Mouse (Mus musculus): ENCODE measurements at regions not wholly inside any gene's neighbourhood (a gene's known extent, or its start where the extent isn't known, plus 50 kb on each side); places are given as distances from the start of the nearest gene placed in this dataset.

DNA sequence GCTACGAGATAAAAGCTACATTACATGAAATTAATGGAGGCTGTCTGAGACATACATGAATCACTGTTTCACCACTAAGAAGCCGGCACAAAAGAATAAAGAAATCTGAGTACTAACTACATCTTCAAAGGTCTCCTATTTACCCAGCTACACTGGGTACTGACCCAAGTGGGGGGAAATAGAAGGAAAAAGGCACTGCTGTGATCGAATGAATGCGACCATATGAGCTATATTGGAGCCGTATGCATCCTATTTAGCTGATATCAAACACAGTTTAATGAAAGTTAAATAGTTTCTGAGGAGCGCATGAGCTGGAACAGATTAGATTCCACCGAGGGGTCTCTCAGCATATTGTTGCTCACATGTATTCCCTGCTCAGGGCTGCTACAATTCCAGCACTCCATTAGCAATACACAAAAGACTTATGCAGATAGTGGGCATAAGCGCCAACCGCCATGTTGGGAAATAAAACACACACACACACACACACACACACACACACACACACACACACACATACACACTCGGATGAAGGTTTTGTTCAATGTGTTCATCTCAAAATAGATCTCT, 905.3 kb downstream of the Bcl11a start:
- in situ Hi-C loops (cut with MboI; ENCODE audit: low sequenced_read_pairs in 2 of 2, unreplicated experiment in 2 of 2), result no loop called here
- Histone ChIP-seq H3K9me3 (ENCODE audit: control insufficient read depth, insufficient read depth, low read depth, low read length) (no peaks in the 10 kb centered on the region), H3K36me3 (ENCODE audit: control insufficient read depth, insufficient read depth, low read length, poor library complexity, severe bottlenecking) (no peaks in the 10 kb centered on the region), H3K4me1 (ENCODE audit: control insufficient read depth in 2 of 2, insufficient read depth in 2 of 2, low read length in 2 of 2, poor library complexity in 1 of 2) (no peaks in the 10 kb centered on the region), H3K9ac (ENCODE audit: insufficient read depth, low read depth, low read length, poor library complexity, severe bottlenecking) (no peak overlapping the region), H3K4me3 (ENCODE audit: insufficient read depth in 1 of 2, low read depth in 1 of 2, low read length in 2 of 2, poor library complexity in 1 of 2, severe bottlenecking in 1 of 2) (no peak overlapping the region), H3K27ac (ENCODE audit: insufficient read depth, low read depth, low read length, poor library complexity, severe bottlenecking) (no peak overlapping the region)
- DNase-seq (ENCODE audit: low read depth, low spot score), result no peak
- no peak for TF ChIP-seq ZC3H11A (IDR thresholded peaks at IDR 0.05; ENCODE audit: borderline replicate concordance, low read depth, low read length)
- TF ChIP-seq ZNF384 (IDR thresholded peaks at IDR 0.05; ENCODE audit: low read depth, low read length), result no peak
- TF ChIP-seq HCFC1 (IDR thresholded peaks at IDR 0.05; ENCODE audit: borderline replicate concordance, insufficient read depth, low read length), result no peak
- no peak for TF ChIP-seq MAFK (IDR thresholded peaks at IDR 0.05; ENCODE audit: insufficient read depth, low read depth, low read length)
- TF ChIP-seq CHD2 (IDR thresholded peaks at IDR 0.05; ENCODE audit: low read depth, low read length), result no peak

DNA sequence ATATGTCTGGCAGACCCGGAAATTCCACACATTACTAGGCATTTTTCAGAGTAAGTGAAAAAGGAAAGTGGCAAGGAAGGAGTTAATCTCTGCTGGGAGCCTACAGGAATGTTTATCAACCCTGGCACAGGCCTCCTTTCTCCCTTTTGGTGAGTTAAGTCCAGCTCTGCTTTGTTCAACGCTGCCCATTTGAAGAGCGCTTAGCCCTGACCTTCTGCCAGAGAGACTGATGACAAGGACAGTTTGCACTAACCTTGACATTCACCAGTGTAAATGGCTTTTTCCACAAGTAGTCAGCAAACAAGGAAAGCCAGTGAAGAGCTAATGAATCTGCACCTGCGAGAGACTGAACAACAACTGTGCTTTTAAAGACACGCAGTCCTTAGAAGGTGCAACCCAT, 927.6 kb downstream of the Bcl11a start:
- H3K4me3 ChIP-seq (ENCODE audit: insufficient read depth in 1 of 2, low read depth in 1 of 2, low read length in 2 of 2, poor library complexity in 1 of 2, severe bottlenecking in 1 of 2), result no peak overlapping the region
- H3K9ac ChIP-seq (ENCODE audit: insufficient read depth, low read depth, low read length, poor library complexity, severe bottlenecking), result no peak overlapping the region
- no peaks in the 10 kb centered on the region for H3K4me1 ChIP-seq (ENCODE audit: control insufficient read depth in 2 of 2, insufficient read depth in 2 of 2, low read length in 2 of 2, poor library complexity in 1 of 2)
- H3K9me3 ChIP-seq (ENCODE audit: control insufficient read depth, insufficient read depth, low read depth, low read length), result no peaks in the 10 kb centered on the region
- in situ Hi-C loops (cut with MboI; ENCODE audit: low sequenced_read_pairs in 2 of 2, unreplicated experiment in 2 of 2), result no loop called here
- TF ChIP-seq CHD2 (IDR thresholded peaks at IDR 0.05; ENCODE audit: low read depth, low read length) (no peak), ZC3H11A (IDR thresholded peaks at IDR 0.05; ENCODE audit: borderline replicate concordance, low read depth, low read length) (no peak), ZNF384 (IDR thresholded peaks at IDR 0.05; ENCODE audit: low read depth, low read length) (no peak), MAFK (IDR thresholded peaks at IDR 0.05; ENCODE audit: insufficient read depth, low read depth, low read length) (no peak), HCFC1 (IDR thresholded peaks at IDR 0.05; ENCODE audit: borderline replicate concordance, insufficient read depth, low read length) (no peak)
- H3K36me3 ChIP-seq (ENCODE audit: control insufficient read depth, insufficient read depth, low read length, poor library complexity, severe bottlenecking), result no peaks in the 10 kb centered on the region
- DNase-seq (ENCODE audit: low read depth, low spot score), result no peak
- no peak overlapping the region for H3K27ac ChIP-seq (ENCODE audit: insufficient read depth, low read depth, low read length, poor library complexity, severe bottlenecking)

DNA sequence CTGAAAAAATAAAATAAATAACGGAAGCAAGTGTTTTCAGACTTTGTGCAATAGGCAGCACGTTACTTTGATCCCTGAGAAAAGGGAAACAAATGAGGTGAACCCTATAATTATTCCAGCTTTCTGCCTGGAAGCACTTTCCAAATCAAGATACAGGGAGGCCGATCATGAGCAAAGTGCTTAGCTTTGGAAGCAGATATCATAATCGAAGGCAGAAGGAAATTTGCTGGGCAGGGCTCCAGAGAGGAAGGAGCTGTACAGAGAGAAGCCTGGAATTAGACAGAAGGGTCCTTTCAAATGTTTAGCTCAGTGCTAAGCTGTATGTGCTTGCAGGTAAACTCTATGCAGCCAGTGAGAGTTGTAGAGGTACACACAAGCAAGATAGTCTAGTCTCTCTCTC, 948.9 kb downstream of the Bcl11a start:
- no peak overlapping the region for H3K9ac ChIP-seq (ENCODE audit: insufficient read depth, low read depth, low read length, poor library complexity, severe bottlenecking)
- in situ Hi-C loops (cut with MboI; ENCODE audit: low sequenced_read_pairs in 2 of 2, unreplicated experiment in 2 of 2), result no loop called here
- no peak for DNase-seq (ENCODE audit: low read depth, low spot score)

DNA sequence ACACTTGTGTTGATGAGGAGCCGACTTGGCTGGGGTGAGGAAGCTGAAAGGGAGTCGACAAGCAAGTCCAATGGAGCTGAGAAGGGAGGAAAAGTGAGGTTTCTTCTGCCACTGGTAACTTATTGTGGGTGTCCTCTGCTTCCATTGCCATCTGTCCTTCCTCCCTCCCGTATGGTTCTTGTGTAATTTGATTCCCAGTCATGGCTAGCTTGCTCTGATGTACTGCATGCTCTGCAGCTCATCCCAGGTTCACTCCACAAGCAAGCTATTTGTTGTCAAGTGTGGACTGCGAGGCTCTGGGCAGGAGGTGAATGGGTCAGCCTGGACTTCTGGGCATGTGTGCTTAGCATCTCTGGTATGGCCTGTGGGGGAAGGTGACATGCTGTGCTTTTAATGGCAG, 963.1 kb downstream of the Bcl11a start:
- no peak for TF ChIP-seq ZNF384 (IDR thresholded peaks at IDR 0.05; ENCODE audit: low read depth, low read length)
- TF ChIP-seq ZC3H11A (IDR thresholded peaks at IDR 0.05; ENCODE audit: borderline replicate concordance, low read depth, low read length), result no peak
- TF ChIP-seq MAFK (IDR thresholded peaks at IDR 0.05; ENCODE audit: insufficient read depth, low read depth, low read length), result no peak
- TF ChIP-seq HCFC1 (IDR thresholded peaks at IDR 0.05; ENCODE audit: borderline replicate concordance, insufficient read depth, low read length), result no peak
- no peak for TF ChIP-seq CHD2 (IDR thresholded peaks at IDR 0.05; ENCODE audit: low read depth, low read length)
- H3K9me3 ChIP-seq (ENCODE audit: control insufficient read depth, insufficient read depth, low read depth, low read length), result no peaks in the 10 kb centered on the region
- H3K9ac ChIP-seq (ENCODE audit: insufficient read depth, low read depth, low read length, poor library complexity, severe bottlenecking), result no peak overlapping the region
- no peak for DNase-seq (ENCODE audit: low read depth, low spot score)
- H3K36me3 ChIP-seq (ENCODE audit: control insufficient read depth, insufficient read depth, low read length, poor library complexity, severe bottlenecking), result no peaks in the 10 kb centered on the region
- no peaks in the 10 kb centered on the region for H3K4me1 ChIP-seq (ENCODE audit: control insufficient read depth in 2 of 2, insufficient read depth in 2 of 2, low read length in 2 of 2, poor library complexity in 1 of 2)
- no peak overlapping the region for H3K4me3 ChIP-seq (ENCODE audit: insufficient read depth in 1 of 2, low read depth in 1 of 2, low read length in 2 of 2, poor library complexity in 1 of 2, severe bottlenecking in 1 of 2)
- in situ Hi-C loops (cut with MboI; ENCODE audit: low sequenced_read_pairs in 2 of 2, unreplicated experiment in 2 of 2), result no loop called here
- H3K27ac ChIP-seq (ENCODE audit: insufficient read depth, low read depth, low read length, poor library complexity, severe bottlenecking), result no peak overlapping the region

More for the DNA sequence above, 948.9 kb downstream of the Bcl11a start:
- Histone ChIP-seq H3K4me1 (ENCODE audit: control insufficient read depth in 2 of 2, insufficient read depth in 2 of 2, low read length in 2 of 2, poor library complexity in 1 of 2) (no peaks in the 10 kb centered on the region), H3K27ac (ENCODE audit: insufficient read depth, low read depth, low read length, poor library complexity, severe bottlenecking) (no peak overlapping the region), H3K36me3 (ENCODE audit: control insufficient read depth, insufficient read depth, low read length, poor library complexity, severe bottlenecking) (no peaks in the 10 kb centered on the region), H3K9me3 (ENCODE audit: control insufficient read depth, insufficient read depth, low read depth, low read length) (no peaks in the 10 kb centered on the region), H3K4me3 (ENCODE audit: insufficient read depth in 1 of 2, low read depth in 1 of 2, low read length in 2 of 2, poor library complexity in 1 of 2, severe bottlenecking in 1 of 2) (no peak overlapping the region)
- TF ChIP-seq HCFC1 (IDR thresholded peaks at IDR 0.05; ENCODE audit: borderline replicate concordance, insufficient read depth, low read length), result no peak
- TF ChIP-seq ZC3H11A (IDR thresholded peaks at IDR 0.05; ENCODE audit: borderline replicate concordance, low read depth, low read length), result no peak
- no peak for TF ChIP-seq MAFK (IDR thresholded peaks at IDR 0.05; ENCODE audit: insufficient read depth, low read depth, low read length)

DNA sequence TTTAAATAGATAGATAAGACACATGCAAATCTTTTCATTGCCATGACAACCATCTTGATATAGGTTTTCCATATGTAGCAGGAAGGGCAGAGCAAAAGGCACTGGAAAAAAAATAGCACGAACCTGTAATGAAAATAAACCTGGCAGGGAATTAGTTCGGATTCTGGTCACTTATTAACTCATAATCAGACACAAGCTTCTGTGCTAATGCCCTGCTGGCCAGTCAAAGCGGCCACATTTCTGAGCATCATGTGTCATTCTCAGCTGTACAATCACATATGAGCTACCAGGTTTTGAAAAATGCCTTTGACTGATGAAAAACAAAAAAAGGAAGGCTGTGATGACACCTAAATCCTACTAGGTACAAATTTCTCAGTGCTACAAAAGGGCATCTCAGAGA, 964.9 kb downstream of the Bcl11a start:
- no peak for DNase-seq (ENCODE audit: low read depth, low spot score)
- Histone ChIP-seq H3K4me1 (ENCODE audit: control insufficient read depth in 2 of 2, insufficient read depth in 2 of 2, low read length in 2 of 2, poor library complexity in 1 of 2) (no peaks in the 10 kb centered on the region), H3K9ac (ENCODE audit: insufficient read depth, low read depth, low read length, poor library complexity, severe bottlenecking) (no peak overlapping the region), H3K4me3 (ENCODE audit: insufficient read depth in 1 of 2, low read depth in 1 of 2, low read length in 2 of 2, poor library complexity in 1 of 2, severe bottlenecking in 1 of 2) (no peak overlapping the region), H3K27ac (ENCODE audit: insufficient read depth, low read depth, low read length, poor library complexity, severe bottlenecking) (no peak overlapping the region), H3K9me3 (ENCODE audit: control insufficient read depth, insufficient read depth, low read depth, low read length) (no peaks in the 10 kb centered on the region), H3K36me3 (ENCODE audit: control insufficient read depth, insufficient read depth, low read length, poor library complexity, severe bottlenecking) (no peaks in the 10 kb centered on the region)
- in situ Hi-C loops (cut with MboI; ENCODE audit: low sequenced_read_pairs in 2 of 2, unreplicated experiment in 2 of 2), result no loop called here
- no peak for TF ChIP-seq ZC3H11A (IDR thresholded peaks at IDR 0.05; ENCODE audit: borderline replicate concordance, low read depth, low read length)
- no peak for TF ChIP-seq MAFK (IDR thresholded peaks at IDR 0.05; ENCODE audit: insufficient read depth, low read depth, low read length)
- TF ChIP-seq ZNF384 (IDR thresholded peaks at IDR 0.05; ENCODE audit: low read depth, low read length), result no peak
- TF ChIP-seq CHD2 (IDR thresholded peaks at IDR 0.05; ENCODE audit: low read depth, low read length), result no peak
- no peak for TF ChIP-seq HCFC1 (IDR thresholded peaks at IDR 0.05; ENCODE audit: borderline replicate concordance, insufficient read depth, low read length)
